Mouse (Mus musculus) liver, adult 2 months (tissue): ENCODE results near the gene Olfr70.

Experiments
- CTCF ChIP-seq: fragments of 200-500 bp; IDR thresholded peaks from 2 replicates; pipeline ENCODE4 v1.5.1; 2011; ENCODE audit warnings: low read depth, low read length, control low read depth
- POLR2A ChIP-seq: fragments of 200-500 bp; IDR thresholded peaks from 2 replicates; pipeline ENCODE4 v1.6.1; 2011; ENCODE audit warnings: low read length, control low read depth; ENCODE audit not compliant: insufficient read depth; ENCODE audit errors: extremely low read depth

GRCm38 (mm10) chr4:43674974-43675373 lies 25.6 kb downstream of the Olfr70 start:
- TF ChIP-seq POLR2A (no peak), CTCF (no peak)
